Mouse (Mus musculus): Measurements from ENCODE around the gene Kctd21. TPM values are rescaled to one million over a fixed set of nuclear protein-coding genes. Genes with fewer than 3 reads are reported as not detected.

Kctd21 gene
- polyA plus RNA-seq (2012; rRNA removed), result 5.5 and 7.8 TPM in 2 replicates

GRCm38 (mm10) chr7:97331726-97332666 lies at the start of gene Kctd21, which contains the start of gene Usp35:
Kctd21 (plus strand) TSS chr7:97332327.
Usp35 (minus strand) TSS chr7:97332020.

Other genes starting within 250 kb of the Kctd21 start
- 11.1 and 13.3 TPM in 2 replicates for gene Usp35, start 307 bp upstream of the Kctd21 start, polyA plus RNA-seq (2012; rRNA removed)
- gene Alg8, start 39.3 kb downstream of the Kctd21 start, polyA plus RNA-seq (2012; rRNA removed), result 13.7 and 17.6 TPM in 2 replicates
- gene Ndufc2, start 67.7 kb downstream of the Kctd21 start, polyA plus RNA-seq (2012; rRNA removed), result 102 and 132 TPM in 2 replicates
- 120 and 143 TPM in 2 replicates for gene Thrsp, start 85.4 kb downstream of the Kctd21 start, polyA plus RNA-seq (2012; rRNA removed)
- gene Kctd14, start 119.0 kb downstream of the Kctd21 start, polyA plus RNA-seq (2012; rRNA removed), result 80.1 and 88.5 TPM in 2 replicates
- gene Ints4, start 148.6 kb downstream of the Kctd21 start, polyA plus RNA-seq (2012; rRNA removed), result 93.2 and 148 TPM in 2 replicates
- 13.5 and 15.1 TPM in 2 replicates for gene Aamdc, start 247.2 kb downstream of the Kctd21 start, polyA plus RNA-seq (2012; rRNA removed)
- gene Rsf1, start 247.6 kb downstream of the Kctd21 start, polyA plus RNA-seq (2012; rRNA removed), result 1.5 and 2.0 TPM in 2 replicates